In the genomic region with DNA sequence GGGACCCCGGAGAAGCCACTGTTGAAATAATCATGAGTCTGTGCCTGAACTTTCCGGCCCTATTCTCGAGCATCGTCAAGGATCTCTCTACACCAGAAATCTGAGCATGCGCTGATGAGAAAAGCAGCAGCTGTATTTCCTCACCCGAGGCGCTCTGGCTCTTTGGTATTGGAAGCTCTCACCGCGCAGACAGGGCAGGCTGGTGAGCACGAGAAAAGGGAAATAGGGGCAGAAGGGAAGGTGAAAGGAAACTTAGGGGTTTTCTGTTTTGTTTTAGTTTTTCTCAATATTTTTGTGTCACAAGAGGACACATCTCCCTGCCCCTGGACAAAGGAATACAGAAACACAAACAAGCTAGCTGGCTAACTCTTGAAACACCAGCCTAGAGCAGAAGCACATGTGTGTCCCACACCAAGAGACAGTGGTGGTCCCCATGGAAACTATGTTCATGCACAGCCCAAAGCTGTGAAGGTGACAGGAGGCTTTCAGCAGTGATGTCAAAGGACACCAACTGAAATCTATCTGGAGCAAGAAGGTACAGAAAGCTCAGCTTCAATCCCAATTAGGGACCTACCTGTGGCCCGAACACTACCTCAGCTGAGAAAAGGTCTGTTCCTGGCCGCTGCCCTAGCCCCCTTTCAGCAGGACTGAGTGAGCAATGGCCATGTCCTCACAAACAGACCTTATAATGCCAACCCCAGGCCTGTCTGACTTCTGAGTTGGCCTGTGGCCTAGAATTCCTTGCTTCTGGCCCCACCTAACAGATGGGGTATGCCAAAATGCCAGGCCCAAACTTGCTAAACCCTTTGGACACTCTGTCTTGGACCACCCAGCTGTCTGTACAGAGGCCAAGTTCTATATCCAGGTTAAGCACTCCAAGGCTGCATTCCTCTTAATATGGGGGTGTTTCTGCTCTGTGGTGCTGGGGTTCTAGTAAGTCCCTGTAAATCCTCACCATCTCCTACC, we compare ENCODE assay signal across 8 mouse cellular contexts.
DNase-seq lines count a peak whose midpoint lies in the region; ATAC-seq lines count a peak whose summit lies in the region.

No protein-coding gene starts in this region.

- H3K9me3 ChIP-seq in limb, embryonic 15.5 days: no peaks in the 10 kb centered on the region
- no peaks in the 10 kb centered on the region for H3K9me3 ChIP-seq in midbrain, embryonic 16.5 days (replicated peaks; ENCODE audit: control insufficient read depth, low read length, poor library complexity, severe bottlenecking)

- no peak overlapping the region for H3K9ac ChIP-seq in limb, embryonic 15.5 days
- peak overlapping the region; percentile 28; the same call in 1 of the 2 replicates for H3K9ac ChIP-seq in midbrain, embryonic 16.5 days (ENCODE audit: low read depth, low read length)

- H3K27ac ChIP-seq in limb, embryonic 15.5 days: no peak overlapping the region
- H3K27ac ChIP-seq in midbrain, embryonic 16.5 days (ENCODE audit: low read length): no peak overlapping the region

- peaks cover 14% of the 10 kb centered on the region for H3K4me1 ChIP-seq in limb, embryonic 15.5 days
- H3K4me1 ChIP-seq in midbrain, embryonic 16.5 days (ENCODE audit: control insufficient read depth, insufficient read depth, low read length): no peaks in the 10 kb centered on the region; the same call in 1 of the 2 replicates

- ATAC-seq in limb, embryonic 15.5 days (ENCODE audit: insufficient number of reproducible peaks, low FRiP score, low TSS enrichment, low read depth): peak; percentile 35; the same call in 1 of the 2 replicates
- peak; percentile 59 for ATAC-seq in midbrain, embryonic 16.5 days

- DNase-seq in adrenal gland, postnatal 10 days: peak; percentile 55
- no peak for DNase-seq in adrenal gland, adult 8-10 months
- peak; percentile 60 for DNase-seq in urinary bladder, postnatal 14 days (ENCODE audit: low spot score)
- no peak for DNase-seq in urinary bladder, adult 2 months (ENCODE audit: low spot score)
- peak; percentile 81 to 84 for DNase-seq in heart, postnatal 10 days
- no peak for DNase-seq in layer of hippocampus, postnatal 14 days (ENCODE audit: low spot score in 2 of 2)

- H3K4me2 ChIP-seq in limb, embryonic 15.5 days: peak overlapping the region; percentile 31; the same call in 1 of the 2 replicates
- peak overlapping the region; percentile 47 for H3K4me2 ChIP-seq in midbrain, embryonic 16.5 days (ENCODE audit: low read length)

- WGBS in limb, embryonic 15.5 days: 44% methylated on average over 12 of the region's 12 CpGs
- WGBS in midbrain, embryonic 16.5 days: 46% methylated on average over 12 of the region's 12 CpGs

- intact Hi-C loops in heart, postnatal 10 days (cut with DNase I): loop anchor here (1.0 to 5.0 kb wide), 2 partner anchors 59 to 81 kb away; no protein-coding TSS in a partner anchor

- H3K36me3 ChIP-seq in limb, embryonic 15.5 days: no peaks in the 10 kb centered on the region
- no peaks in the 10 kb centered on the region for H3K36me3 ChIP-seq in midbrain, embryonic 16.5 days (ENCODE audit: control insufficient read depth, insufficient read depth, low read length)

- H3K27me3 ChIP-seq in limb, embryonic 15.5 days: no peaks in the 10 kb centered on the region
- no peaks in the 10 kb centered on the region for H3K27me3 ChIP-seq in midbrain, embryonic 16.5 days (ENCODE audit: control insufficient read depth, insufficient read depth, low read depth, low read length)

- peak overlapping the region; percentile 11; the same call in 1 of the 2 replicates for H3K4me3 ChIP-seq in limb, embryonic 15.5 days
- 0 out of 2 replicates have a peak overlapping the region, but pooled peaks have one; percentile 14 for H3K4me3 ChIP-seq in midbrain, embryonic 16.5 days (ENCODE audit: low read depth, low read length)

Comparison
In these comparisons a context has a peak if more than half of its experiments do, and no peak if none do; other contexts are left out.
1. DNase-seq: peak in adrenal gland, postnatal 10 days (single experiment), urinary bladder, postnatal 14 days (single experiment) and heart, postnatal 10 days (2 of 2); none in adrenal gland, adult 8-10 months (single experiment), urinary bladder, adult 2 months (single experiment) and layer of hippocampus, postnatal 14 days (0 of 2).